Mouse (Mus musculus): ENCODE measurements at regions not wholly inside any gene's neighbourhood (a gene's known extent, or its start where the extent isn't known, plus 50 kb on each side); places are given as distances from the start of the nearest gene placed in this dataset.

- no peak for DNase-seq
Observed at GRCm38 (mm10) chr12:6211266-6211665, 835.8 kb upstream of the Klhl29 start.

DNA sequence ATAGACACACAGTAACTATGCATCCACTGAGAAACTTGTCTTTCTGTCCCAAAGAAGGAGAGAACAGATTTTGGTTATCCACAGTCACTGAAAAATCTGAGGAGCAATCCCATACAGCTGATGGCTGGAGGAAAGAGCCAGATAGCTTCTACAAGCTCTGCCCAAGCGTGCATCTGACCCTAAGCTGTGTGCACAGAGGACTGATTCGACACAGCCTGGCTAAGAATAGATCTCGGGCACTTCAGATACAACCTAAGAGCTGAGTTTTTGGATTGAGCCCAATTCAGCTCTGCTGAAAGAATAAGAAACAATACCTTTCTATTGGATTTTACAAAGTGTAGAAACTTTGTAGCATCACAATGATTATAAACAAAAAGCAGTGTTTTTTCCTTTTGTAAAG is 813.8 kb upstream of the Klhl29 start:
- no peak for DNase-seq

- no peak for DNase-seq
Observed at GRCm38 (mm10) chr12:6168795-6169194, 793.3 kb upstream of the Klhl29 start.

- DNase-seq, result no peak
Observed at GRCm38 (mm10) chr12:6154287-6154686, 778.8 kb upstream of the Klhl29 start.

GRCm38 (mm10) chr12:6151476-6151875 is 776.0 kb upstream of the Klhl29 start:
- DNase-seq, result no peak

DNA sequence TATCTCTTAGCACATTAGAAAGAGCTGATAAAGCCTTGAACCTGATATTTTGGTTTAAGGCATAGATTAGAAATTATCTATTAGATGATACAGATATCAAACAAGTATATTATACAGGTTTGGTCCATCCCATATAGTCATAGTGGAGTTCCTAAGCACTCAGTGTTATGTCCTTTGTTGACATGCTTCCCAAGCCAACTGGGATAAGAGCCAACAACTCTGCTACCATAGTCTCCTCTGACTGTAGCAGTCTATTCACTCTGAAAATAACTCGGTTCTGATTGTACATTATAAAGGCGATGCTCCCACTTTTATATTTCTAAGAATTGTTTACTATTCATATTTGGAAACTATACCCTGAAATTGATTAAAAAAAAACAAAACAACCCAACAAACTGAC is 757.0 kb upstream of the Klhl29 start:
- DNase-seq, result no peak

- no peak for DNase-seq
Observed at GRCm38 (mm10) chr12:6119557-6119956, 744.1 kb upstream of the Klhl29 start.

DNA sequence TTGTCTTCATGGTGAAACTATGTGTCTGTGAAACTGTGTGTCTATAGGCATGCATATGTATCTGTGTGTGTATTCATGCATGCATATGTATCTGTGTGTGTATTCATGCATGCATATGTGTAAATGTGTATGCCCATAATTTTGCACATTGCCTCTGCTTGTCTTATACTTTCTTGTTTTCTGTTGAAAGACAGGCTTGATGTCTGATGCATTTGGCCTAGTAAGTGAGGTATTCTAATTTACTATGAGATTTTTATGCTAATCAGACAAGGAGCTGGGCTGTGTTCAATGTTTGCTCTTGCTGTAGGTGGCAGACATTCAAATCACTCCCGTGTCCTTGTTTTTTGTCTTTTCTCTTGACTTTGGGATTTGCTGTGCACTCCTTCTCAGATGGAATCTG is 739.8 kb upstream of the Klhl29 start:
- no peak for DNase-seq

GRCm38 (mm10) chr12:6097295-6097694 is 721.8 kb upstream of the Klhl29 start:
- DNase-seq, result no peak

- DNase-seq, result peak; percentile 54
Observed at GRCm38 (mm10) chr12:6087627-6088350, 712.3 kb upstream of the Klhl29 start.

GRCm38 (mm10) chr12:6087071-6087470 is 711.6 kb upstream of the Klhl29 start:
- peak; percentile 25 for DNase-seq

- DNase-seq, result no peak
Observed at GRCm38 (mm10) chr12:6046866-6047689, 671.6 kb upstream of the Klhl29 start.

- no peak for DNase-seq
Observed at GRCm38 (mm10) chr12:6046110-6046509, 670.6 kb upstream of the Klhl29 start.

DNA sequence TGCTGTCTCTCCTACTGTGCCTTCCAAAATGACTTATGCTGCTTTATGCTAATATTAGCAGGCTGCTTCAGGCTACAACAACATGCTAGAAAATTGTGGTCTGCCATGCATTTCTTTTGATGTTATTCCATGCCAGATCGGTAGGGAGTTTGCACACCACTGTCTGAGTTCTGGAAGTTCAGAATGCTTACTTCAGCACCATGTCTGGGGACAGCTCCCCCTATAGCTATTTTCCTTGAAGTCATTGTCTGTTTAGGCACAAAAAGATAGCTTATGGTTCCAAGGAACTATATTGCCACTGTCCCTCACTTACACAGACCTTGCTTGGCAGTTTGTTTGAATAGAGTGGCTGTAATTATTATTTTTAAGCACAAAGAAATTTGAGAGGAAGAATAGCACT is 666.8 kb upstream of the Klhl29 start:
- peak; percentile 22 for DNase-seq

GRCm38 (mm10) chr12:6024111-6024510 is 648.6 kb upstream of the Klhl29 start:
- DNase-seq, result no peak

GRCm38 (mm10) chr12:6022490-6022889 is 647.0 kb upstream of the Klhl29 start:
- DNase-seq, result no peak

DNA sequence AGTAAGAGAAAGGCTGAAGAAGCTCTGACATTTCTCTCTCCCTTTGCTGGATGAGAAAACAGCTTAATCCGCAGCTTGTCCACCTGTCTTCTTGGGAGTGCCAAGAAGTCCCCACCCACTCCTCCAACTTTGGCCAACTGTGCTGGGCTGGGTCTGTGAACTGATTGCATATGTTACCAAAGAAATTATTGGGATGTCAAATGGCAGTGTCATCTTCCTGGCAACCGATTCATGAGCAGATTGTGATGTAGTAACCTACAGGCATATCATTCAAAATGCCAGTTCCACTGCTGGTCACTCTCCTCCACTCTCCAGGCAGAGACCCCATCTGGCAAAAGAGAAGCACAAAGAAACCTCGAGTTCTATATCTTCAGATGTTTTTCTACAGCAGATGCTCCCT is 625.5 kb upstream of the Klhl29 start:
- DNase-seq, result no peak

DNA sequence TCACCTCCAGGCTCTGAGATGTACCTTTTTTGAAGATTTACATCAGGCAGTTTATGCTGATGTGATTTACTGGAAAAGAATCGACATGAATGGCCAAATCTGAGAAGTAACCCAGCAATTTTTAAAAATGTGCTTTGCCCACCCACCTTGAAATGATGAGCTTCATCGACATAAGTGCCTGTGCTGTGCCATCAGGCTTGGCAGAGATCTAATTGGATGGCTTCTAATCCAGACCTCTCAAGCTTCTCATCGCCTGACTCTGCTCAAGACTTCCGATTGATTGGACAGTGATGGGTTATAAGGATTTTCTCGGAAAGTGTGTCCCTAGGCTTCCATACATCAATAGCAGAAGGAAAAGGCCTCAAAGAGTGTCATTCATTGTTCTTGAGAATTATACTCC is 621.9 kb upstream of the Klhl29 start:
- peak; percentile 10 for DNase-seq

GRCm38 (mm10) chr12:5996672-5997071 is 621.2 kb upstream of the Klhl29 start:
- DNase-seq, result peak; percentile 54

DNA sequence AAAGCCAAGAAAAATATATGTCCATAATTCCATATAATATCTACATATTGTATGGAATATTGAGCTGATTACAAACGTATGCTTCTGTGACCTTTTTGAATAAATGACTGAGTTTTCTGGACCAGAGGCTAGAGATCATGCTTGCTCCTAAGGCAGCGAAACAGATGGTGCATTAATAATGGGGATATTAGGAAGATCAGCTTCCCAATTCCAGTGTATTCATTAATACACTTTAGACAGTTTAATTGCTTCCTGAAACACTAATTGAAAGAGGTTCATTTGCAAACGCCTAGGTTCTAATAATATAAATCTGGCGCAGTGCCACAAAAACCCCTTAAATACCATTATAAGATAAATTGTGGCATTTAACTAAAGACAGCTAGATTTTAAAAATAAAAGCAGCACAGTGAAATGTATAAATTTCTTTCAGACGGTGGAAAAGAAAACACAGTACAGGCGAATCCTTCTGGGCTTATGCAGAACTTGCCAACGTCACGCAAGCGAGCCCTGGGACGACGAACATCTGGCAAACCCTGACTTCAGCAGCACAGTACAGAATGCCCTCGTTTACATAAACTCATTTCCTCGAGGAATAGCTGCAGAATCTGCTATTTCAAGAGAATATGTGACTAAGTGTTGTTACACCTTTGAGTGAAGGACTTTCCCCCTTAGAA is 608.6 kb upstream of the Klhl29 start:
- DNase-seq, result peak; percentile 52

- no peak for DNase-seq
Observed at GRCm38 (mm10) chr12:5982096-5982495, 606.6 kb upstream of the Klhl29 start.

- no peak for DNase-seq
Observed at GRCm38 (mm10) chr12:5975926-5976325, 600.4 kb upstream of the Klhl29 start.

DNA sequence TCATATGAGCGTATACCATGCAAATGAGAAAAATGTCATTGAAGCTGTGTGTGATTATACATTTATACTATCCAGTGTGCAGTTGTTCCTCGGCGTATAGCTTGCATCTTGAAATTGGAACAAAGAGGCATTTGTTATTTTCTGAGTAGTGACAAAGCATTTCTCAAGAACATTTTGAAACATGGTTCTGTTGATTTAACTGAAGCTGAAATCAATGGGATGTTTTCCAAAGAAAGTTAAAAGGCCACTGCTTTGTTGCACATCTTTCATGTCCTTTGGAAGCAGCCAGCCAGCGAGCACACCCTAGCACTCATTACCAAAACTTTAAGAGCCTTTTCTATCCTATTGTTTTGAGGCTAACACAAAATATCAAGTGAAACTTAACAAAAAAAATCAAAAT is 594.1 kb upstream of the Klhl29 start:
- no peak for DNase-seq

DNA sequence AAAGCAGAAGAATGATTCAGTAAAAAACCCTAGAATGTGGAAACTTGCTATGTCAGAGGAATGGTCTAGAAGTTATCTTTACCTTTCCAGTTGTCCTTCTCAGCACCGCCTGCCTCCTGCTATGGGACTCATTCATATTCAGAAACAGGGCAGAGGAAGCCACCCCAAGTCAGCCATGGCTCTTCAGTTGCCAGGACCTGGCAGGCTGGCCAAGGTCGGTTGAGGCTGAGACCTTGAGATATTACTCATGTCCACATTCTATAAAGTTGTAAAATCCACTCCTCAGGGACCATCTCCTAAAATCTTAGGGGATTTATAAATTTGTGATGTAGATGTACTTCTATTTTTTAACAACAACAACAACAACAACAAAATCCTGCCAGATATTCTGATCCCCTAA is 580.7 kb upstream of the Klhl29 start:
- no peak for DNase-seq

Data from retina, postnatal 1 day (tissue).